Mouse (Mus musculus): Measurements from ENCODE around the gene Tnnt2.
A peak's percentile ranks its signal among the peaks of the same experiment; 100 is the strongest.

The Tnnt2 gene

GRCm38 (mm10) chr1:135855344-135855687 lies 19.2 kb downstream of the Tnnt2 start:
- no peak for DNase-seq (ENCODE audit: low spot score)

DNA sequence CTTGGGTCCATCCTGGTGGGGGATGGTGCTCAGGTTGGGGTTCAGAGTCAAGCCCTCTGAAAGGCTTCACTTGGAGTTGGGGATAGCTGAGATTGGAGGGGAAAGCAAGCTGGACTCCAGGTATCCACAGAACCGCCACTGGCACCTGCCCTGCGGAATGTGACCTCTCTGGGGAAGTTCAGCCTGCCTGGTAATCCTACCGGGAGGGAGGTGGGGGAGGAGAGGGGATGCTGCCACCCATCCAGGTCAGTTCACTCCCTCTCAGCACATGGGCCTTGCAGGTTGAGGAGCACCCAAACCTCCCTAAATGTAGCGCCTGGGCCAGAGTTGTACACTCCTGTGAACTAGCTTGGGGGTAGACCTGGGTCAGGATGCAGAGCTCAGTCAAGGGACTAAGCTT lies 19.9 kb downstream of the Tnnt2 start:
- DNase-seq (ENCODE audit: low spot score): no peak

DNA sequence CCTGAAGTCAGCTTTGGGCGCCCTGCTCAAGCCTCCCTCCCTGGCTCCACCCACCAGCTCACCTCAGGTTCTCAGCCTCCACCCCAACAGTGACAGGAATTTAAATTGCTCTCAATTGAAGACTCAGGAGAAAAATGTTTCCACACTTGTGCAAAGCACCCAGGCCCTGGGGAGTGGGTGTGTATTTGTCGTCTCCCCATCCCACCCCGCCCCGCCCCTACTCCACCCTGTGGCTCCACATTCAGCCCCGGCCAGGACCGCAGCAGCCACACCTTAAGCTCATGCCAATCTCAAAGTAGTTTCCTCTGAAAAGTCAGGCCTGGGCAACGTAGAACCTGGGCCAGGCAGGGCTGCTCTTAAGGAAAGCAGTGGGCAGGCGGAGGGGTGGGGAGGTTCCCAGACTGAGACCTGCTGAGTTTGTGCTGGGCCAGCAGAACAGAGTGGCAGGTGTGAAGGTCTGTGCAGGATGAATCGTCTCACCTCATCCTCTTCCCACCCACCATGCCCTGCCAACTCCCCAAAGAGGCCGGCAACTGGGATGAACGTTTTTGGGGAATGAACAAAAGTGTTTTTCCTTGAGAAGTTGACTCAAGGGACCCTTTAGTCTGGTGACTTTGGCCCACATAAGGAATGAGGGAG lies 21.1 kb downstream of the Tnnt2 start:
- DNase-seq (ENCODE audit: low spot score): no peak

DNA sequence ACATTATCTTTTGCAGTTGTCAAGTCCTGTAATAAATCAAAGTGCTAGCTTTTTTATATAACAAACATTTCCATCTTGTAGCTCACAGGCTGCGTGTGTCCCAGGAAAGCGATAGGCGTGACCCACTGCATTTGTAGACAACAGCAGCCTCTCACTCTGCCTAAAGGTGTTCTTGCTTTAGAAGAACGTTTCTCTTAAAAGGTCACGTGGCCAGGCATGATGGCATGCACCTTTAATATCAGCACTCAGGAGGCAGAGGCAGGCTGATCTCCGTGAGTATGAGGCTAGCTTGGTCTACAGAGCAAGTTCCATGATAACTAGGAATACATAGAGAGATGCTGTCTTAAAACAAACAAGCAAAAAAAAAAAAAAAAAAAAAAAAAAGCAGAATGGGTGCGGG lies 22.4 kb downstream of the Tnnt2 start:
- no peak for DNase-seq (ENCODE audit: low spot score)

GRCm38 (mm10) chr1:135861091-135861490 lies 24.9 kb downstream of the Tnnt2 start:
- no peak for DNase-seq (ENCODE audit: low spot score)

- DNase-seq (ENCODE audit: low spot score): no peak
These were observed 25.9 kb downstream of the Tnnt2 start for GRCm38 (mm10) chr1:135861980-135862552.

DNA sequence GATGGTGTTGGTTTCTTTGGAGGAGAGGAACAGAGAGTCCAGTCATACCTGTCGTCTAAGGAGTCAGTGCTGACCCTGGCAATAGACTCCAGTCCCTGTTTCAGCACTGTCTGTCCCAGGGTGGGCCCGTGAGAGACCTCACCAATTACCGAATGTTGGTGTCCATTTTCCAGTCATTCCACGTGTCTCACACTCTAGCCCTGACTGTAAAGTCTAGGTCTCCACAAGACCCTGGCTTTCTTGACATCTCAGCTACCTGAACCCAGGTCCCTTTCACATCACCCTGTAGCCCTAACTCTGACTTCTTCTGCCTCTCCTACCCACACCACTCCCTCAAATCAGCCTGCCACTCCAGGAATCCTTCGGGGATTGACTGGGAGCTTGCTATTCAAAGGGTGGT lies 26.4 kb downstream of the Tnnt2 start:
- DNase-seq (ENCODE audit: low spot score): no peak

GRCm38 (mm10) chr1:135863786-135864335 lies 27.7 kb downstream of the Tnnt2 start:
- no peak for DNase-seq (ENCODE audit: low spot score)

GRCm38 (mm10) chr1:135864830-135865229 lies 28.7 kb downstream of the Tnnt2 start:
- DNase-seq (ENCODE audit: low spot score): no peak

- peak; percentile 79 for DNase-seq (ENCODE audit: low spot score)
These were observed 29.5 kb downstream of the Tnnt2 start for GRCm38 (mm10) chr1:135865518-135866194.

- DNase-seq (ENCODE audit: low spot score): no peak
These were observed 32.4 kb downstream of the Tnnt2 start for GRCm38 (mm10) chr1:135868570-135868969.

DNA sequence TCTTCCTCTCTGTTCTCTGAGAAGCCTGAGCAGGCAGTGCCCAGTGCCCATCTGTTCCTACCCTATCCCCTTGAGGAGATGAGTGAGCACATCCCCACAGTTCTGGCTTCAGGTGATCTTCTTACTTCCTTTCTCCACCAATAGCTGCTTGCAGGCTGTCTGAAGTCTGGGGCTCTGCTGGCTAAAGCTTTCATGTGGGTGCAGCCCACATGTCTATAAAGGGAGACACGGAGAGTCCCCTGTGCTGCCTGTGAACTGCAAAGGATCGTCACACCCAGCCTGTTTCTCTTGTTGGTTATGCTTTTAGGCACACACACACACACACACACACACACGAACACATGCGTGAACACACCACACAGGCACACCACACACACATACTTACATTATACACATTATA lies 36.8 kb downstream of the Tnnt2 start:
- no peak for DNase-seq (ENCODE audit: low spot score)

- DNase-seq (ENCODE audit: low spot score): no peak
These were observed 41.1 kb downstream of the Tnnt2 start for GRCm38 (mm10) chr1:135877248-135877647.

DNA sequence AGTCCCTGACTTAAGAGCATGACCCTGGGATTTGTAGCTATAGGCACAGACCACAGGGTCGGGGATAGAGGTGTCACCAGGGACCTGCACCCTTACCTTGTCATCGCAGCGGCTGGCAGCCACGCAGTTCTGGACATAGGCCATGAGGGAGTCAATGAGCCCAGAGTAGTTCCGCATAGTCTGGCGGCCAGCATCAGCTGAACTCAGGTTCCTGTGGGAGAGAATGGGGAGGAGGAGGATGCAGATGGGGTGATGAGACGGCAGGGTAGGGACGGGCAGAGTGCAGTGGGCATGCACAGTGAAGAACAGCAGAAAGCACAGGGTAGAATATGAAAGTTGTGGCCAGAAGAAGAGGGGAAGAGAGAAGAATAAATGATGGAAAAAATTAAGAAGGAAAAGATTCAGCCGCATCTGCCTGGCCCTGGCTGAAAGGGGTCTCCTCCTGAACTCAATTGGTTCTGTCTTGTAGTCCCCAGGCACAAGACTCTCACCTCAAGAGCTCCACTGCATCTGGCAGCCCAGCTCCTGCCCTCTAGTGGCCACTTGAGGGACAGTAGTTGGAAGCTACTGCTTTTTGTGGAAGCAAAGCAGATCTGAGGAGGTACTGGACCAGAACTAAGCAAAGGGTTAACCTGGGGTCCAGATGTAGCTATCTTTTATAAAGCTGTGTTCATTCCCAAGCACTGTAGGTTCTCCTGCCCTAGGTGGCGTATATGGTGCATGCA lies 46.4 kb downstream of the Tnnt2 start:
- DNase-seq (ENCODE audit: low spot score): peak; percentile 41

GRCm38 (mm10) chr1:135889461-135890185 lies 53.5 kb downstream of the Tnnt2 start:
- DNase-seq (ENCODE audit: low spot score): no peak

GRCm38 (mm10) chr1:135891424-135892216 lies 55.5 kb downstream of the Tnnt2 start:
- no peak for DNase-seq (ENCODE audit: low spot score)

DNA sequence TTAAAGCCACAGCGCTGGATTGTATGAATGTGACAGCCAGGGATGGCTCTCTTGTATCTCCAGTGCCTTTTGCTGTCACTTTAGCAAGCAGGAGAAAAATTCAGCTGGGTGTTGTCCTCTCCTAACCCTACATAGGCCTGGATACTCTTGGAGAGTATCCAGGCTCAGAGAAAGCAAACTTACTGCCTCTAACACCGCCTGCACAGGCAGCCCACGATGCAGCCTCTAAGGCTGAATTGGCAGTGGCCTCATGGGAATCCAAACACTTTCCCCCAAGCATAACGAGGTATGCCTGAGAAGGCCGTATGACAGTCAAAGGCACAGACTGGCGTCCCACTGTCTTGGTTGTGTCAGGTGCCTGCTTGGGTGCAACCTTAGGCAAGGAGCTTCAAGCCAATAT lies 56.1 kb downstream of the Tnnt2 start:
- no peak for DNase-seq (ENCODE audit: low spot score)

DNA sequence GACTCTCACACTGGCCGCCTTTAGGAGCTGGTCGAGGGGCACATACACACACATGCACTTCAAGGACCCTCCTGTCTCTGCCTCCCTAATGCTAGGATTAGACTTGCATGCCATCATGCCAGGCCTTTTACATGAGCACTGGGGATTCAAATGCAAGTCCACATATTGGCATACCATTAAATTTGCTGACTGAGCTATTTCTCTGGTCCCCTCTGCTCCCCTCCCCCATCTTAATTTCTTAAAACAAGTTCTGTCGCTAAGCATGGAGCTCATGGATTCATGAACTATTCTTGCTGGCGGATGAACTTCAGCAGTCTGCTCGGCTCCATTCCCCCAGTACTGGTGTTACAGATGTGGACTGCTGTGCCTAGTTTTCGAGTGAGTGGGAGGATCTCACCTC lies 56.6 kb downstream of the Tnnt2 start:
- no peak for DNase-seq (ENCODE audit: low spot score)

- DNase-seq (ENCODE audit: low spot score): no peak
These were observed 57.2 kb downstream of the Tnnt2 start for GRCm38 (mm10) chr1:135893377-135893776.

DNA sequence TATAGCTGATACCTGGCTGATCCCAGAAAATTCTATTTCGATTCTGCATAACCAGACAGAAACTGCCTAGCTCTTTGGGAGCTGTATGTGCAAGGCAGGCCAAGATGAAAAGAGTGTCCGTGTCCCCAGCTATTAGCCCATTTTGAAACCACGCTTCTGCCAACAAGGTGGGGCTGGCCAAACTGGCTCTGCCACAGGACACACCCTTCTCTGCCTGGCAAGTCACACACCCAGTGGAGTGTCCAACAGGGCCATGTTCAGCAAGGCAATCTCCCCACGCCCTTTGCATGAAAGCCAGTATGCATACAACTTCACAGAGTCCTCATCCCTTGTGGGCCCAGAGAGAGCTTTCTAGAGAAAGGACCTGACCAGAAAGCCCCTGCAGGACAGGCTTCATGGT lies 59.2 kb downstream of the Tnnt2 start:
- no peak for DNase-seq (ENCODE audit: low spot score)

GRCm38 (mm10) chr1:135899295-135899694 lies 63.1 kb downstream of the Tnnt2 start:
- no peak for DNase-seq (ENCODE audit: low spot score)

Measured in lung, postnatal 25 days (tissue).